Mouse (Mus musculus) frontal cortex, adult (tissue): ENCODE data around the gene Ccnl1.

Experiments
- ATAC-seq: cut with Nextera tagmentation; 2 replicates; pipeline ENCODE4 v1.9.2; 2017; ENCODE audit warnings: mild to moderate bottlenecking, moderate library complexity, mixed read lengths; ENCODE audit not compliant: low TSS enrichment

The Ccnl1 gene

GRCm38 (mm10) chr3:65959416-65960001, 1.5 kb upstream of the Ccnl1 start:
- no peak for ATAC-seq

- ATAC-seq: no peak
These were observed 764 bp upstream of the Ccnl1 start for GRCm38 (mm10) chr3:65958840-65959185.

GRCm38 (mm10) chr3:65957271-65958101, 563 bp downstream of the Ccnl1 start:
- peak; percentile 38 for ATAC-seq

GRCm38 (mm10) chr3:65954499-65955391, 3.3 kb downstream of the Ccnl1 start:
- ATAC-seq: no peak

- 0 out of 2 replicates have a peak, but pooled peaks have one; percentile 36 for ATAC-seq
These were observed 7.2 kb downstream of the Ccnl1 start for GRCm38 (mm10) chr3:65950831-65951365.

GRCm38 (mm10) chr3:65950304-65950703, 7.7 kb downstream of the Ccnl1 start:
- ATAC-seq: no peak

GRCm38 (mm10) chr3:65945277-65945932, 12.6 kb downstream of the Ccnl1 start:
- ATAC-seq: no peak

- ATAC-seq: no peak
These were observed 13.3 kb downstream of the Ccnl1 start for GRCm38 (mm10) chr3:65944713-65945112.

- no peak for ATAC-seq
These were observed 14.6 kb downstream of the Ccnl1 start for GRCm38 (mm10) chr3:65943453-65943852.

- ATAC-seq: no peak
These were observed 17.0 kb downstream of the Ccnl1 start for GRCm38 (mm10) chr3:65941052-65941451.

GRCm38 (mm10) chr3:65938211-65938610, 19.8 kb downstream of the Ccnl1 start:
- ATAC-seq: peak; percentile 97

- ATAC-seq: no peak
These were observed 21.7 kb downstream of the Ccnl1 start for GRCm38 (mm10) chr3:65936384-65936783.

GRCm38 (mm10) chr3:65935153-65935552, 22.9 kb downstream of the Ccnl1 start:
- no peak for ATAC-seq

GRCm38 (mm10) chr3:65933726-65934125, 24.3 kb downstream of the Ccnl1 start:
- ATAC-seq: no peak

GRCm38 (mm10) chr3:65931542-65931941, 26.5 kb downstream of the Ccnl1 start:
- no peak for ATAC-seq

- ATAC-seq: no peak
These were observed 27.4 kb downstream of the Ccnl1 start for GRCm38 (mm10) chr3:65930636-65931035.

GRCm38 (mm10) chr3:65929821-65930633, 28.0 kb downstream of the Ccnl1 start:
- ATAC-seq: peak; percentile 74

- peak; percentile 87 for ATAC-seq
These were observed 28.7 kb downstream of the Ccnl1 start for GRCm38 (mm10) chr3:65929304-65929783.

- ATAC-seq: no peak
These were observed 29.3 kb downstream of the Ccnl1 start for GRCm38 (mm10) chr3:65928614-65929272.

GRCm38 (mm10) chr3:65927685-65928084, 30.4 kb downstream of the Ccnl1 start:
- ATAC-seq: no peak
